Mouse (Mus musculus) thymus, postnatal 0 days (tissue): ENCODE measurements around the gene Plekhg1. TPM values are rescaled to one million over a fixed set of nuclear protein-coding genes. Genes with fewer than 3 reads are reported as not detected.

Experiments used
- DNase-seq: peaks from one replicate; pipeline ENCODE4 v3.0.0-alpha.2; 2015; ENCODE audit warnings: low spot score
- polyA plus RNA-seq: library from polyadenylated mRNA; unstranded; fragments of >200 nt; fragmentation: Nextera tagmentation; extraction: Ambion mirVana; gene quantifications from 2 replicates; pipeline ENCODE4 v1.2.1, GENCODE M21; 2015

Plekhg1 gene
- polyA plus RNA-seq, 1 experiment from 2014 or later = 3.0 TPM

- DNase-seq = no peak
Observed at GRCm38 (mm10) chr10:3877852-3878535, 137.8 kb downstream of the Plekhg1 start.

DNA sequence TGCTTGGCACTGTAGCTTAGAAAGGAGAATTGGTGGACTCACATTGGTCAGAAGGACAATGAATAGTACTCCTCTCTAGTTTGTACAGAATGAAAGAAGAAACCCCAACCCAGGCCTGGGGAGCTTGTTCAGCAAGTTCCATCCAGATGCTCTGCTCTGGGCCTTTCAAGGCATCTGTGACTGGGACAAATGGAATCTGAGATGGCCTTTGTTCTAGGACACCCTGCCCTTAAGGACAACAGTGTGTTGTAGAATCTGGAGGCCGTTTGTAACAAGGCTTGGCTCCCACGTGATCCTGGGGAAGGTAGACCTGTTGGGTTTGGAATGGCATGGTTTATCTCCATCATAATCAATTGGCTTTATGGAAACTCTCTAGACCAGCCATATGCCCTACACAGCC lies 141.0 kb downstream of the Plekhg1 start:
- no peak for DNase-seq

DNA sequence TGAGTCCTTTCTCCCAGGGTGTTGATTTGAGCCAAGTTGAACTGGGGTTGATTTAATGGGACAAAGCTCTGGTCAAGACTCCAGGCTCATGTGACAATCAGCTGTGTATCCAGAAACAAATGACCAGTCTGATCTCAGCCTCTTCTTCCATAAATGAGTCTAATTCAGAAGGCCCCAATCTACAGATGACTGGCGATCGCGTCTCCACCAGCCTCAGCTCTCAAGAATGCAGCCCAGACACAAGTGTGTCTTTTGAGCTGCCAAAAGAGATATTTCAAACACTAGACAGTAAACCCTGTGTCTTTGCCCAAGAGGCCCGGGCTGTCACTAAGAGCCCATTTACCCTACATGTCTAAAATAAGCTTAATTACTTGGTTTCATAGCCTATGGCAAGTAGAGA lies 148.3 kb downstream of the Plekhg1 start:
- no peak for DNase-seq

DNA sequence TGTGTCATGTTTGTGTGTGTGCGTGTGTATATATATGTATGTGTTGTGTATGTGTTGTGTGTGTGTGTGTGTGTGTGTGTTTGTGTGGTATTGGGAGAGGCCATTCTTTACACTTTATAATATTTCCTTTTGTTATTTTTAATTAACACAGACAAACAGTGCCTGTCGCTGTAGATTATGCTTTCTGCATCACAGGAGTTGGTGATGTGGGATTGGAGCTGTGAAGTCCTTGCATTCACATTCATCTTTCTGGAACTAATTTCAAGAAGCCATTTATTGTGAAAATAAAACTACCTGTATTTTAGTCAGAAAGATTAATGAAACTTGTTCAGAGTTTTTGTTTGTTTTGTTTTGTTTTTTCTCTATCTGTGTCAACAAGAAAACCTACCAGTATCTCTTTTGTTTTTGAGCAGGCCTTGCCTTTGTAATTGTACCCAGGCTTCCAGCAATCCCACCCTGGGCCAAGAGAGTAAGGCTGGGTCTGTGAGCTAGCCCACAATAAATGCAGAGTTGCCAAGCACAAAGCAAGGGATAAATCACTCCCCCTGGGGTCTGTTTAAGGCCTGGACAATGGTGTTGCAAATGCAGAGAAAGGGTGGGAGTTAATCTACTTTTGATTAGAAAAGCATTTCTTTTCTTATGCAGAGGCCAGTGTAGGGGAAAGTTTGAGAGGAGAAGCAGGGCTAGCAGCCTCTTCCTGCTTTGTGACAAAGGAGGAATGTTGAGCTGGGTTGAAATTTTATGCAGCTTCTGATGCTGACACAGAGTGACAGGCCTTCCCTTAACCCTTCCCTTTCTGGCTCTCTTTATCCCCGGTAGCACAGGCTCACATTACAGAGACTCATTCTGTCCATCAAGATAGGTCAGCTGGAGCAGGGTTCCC lies 151.5 kb downstream of the Plekhg1 start:
- DNase-seq = no peak

DNA sequence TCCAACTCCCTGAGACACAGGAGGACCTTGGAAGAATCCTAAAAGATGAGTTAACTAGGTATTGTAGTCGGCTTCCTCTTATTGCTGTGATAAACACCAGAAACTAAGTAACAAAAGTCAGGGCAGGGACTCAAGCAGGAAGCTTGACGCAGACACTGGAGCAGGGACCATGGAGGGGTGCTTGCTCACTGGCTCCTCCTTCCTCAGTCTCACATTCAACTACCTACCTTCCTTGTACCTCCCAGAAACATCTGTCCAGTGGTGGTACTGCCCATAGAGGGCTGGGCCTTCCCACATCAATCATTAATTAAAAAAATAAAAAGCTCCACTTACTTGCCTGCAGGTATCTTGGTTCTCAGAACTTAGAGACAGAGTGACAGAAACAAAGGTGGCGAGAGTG lies 152.2 kb downstream of the Plekhg1 start:
- no peak for DNase-seq

GRCm38 (mm10) chr10:3898068-3898467 lies 157.9 kb downstream of the Plekhg1 start:
- DNase-seq = no peak

GRCm38 (mm10) chr10:3900416-3900956 lies 160.3 kb downstream of the Plekhg1 start:
- DNase-seq = no peak

GRCm38 (mm10) chr10:3905747-3906146 lies 165.6 kb downstream of the Plekhg1 start:
- DNase-seq = no peak

- no peak for DNase-seq
Observed at GRCm38 (mm10) chr10:3914104-3914503, 173.9 kb downstream of the Plekhg1 start.

- no peak for DNase-seq
Observed at GRCm38 (mm10) chr10:3920368-3921152, 180.4 kb downstream of the Plekhg1 start.

GRCm38 (mm10) chr10:3928008-3928545 lies 187.9 kb downstream of the Plekhg1 start:
- DNase-seq = no peak

DNA sequence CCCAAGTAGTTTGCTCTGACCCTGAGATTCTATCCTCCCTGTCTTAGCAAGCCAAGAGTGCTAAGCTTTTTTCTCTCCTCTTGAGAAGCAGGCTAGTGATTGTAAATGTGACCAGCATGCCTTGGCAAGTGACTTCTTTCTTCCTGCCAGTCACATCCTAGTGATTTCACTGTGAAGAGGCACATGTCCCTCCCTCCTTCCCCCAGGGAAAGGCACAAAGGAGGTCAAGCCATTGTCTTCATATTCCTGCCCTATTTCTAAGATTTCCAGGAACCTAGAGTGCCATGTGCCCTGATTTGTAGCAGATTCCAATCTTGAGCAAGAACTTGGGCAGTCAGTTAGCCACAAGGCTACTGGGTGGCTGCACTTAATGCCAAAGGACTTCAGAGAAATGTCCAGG lies 191.7 kb downstream of the Plekhg1 start:
- DNase-seq = no peak

GRCm38 (mm10) chr10:3933311-3933940 lies 193.3 kb downstream of the Plekhg1 start:
- DNase-seq = no peak

GRCm38 (mm10) chr10:3936864-3937263 lies 196.7 kb downstream of the Plekhg1 start:
- no peak for DNase-seq

GRCm38 (mm10) chr10:3939895-3940595 lies 199.9 kb downstream of the Plekhg1 start:
- DNase-seq = no peak

GRCm38 (mm10) chr10:3940596-3940975 lies 200.4 kb downstream of the Plekhg1 start:
- no peak for DNase-seq

- DNase-seq = no peak
Observed at GRCm38 (mm10) chr10:3941054-3941757, 201.0 kb downstream of the Plekhg1 start.

- DNase-seq = no peak
Observed at GRCm38 (mm10) chr10:3942289-3942688, 202.1 kb downstream of the Plekhg1 start.
